Mouse (Mus musculus) layer of hippocampus, adult 11-12 months (tissue): ENCODE measurements around the gene Snapc3.
A peak's percentile ranks its signal among the peaks of the same experiment; 100 is the strongest.
"Not testable (repeated sequence)": the region's sequence is repeated elsewhere in the genome, so short reads cannot be mapped to it uniquely, and the experiment has no call there.

Experiments
- DNase-seq: peaks from one replicate; pipeline ENCODE4 v3.0.0; 2022; ENCODE audit warnings: low spot score

Gene Snapc3

DNA sequence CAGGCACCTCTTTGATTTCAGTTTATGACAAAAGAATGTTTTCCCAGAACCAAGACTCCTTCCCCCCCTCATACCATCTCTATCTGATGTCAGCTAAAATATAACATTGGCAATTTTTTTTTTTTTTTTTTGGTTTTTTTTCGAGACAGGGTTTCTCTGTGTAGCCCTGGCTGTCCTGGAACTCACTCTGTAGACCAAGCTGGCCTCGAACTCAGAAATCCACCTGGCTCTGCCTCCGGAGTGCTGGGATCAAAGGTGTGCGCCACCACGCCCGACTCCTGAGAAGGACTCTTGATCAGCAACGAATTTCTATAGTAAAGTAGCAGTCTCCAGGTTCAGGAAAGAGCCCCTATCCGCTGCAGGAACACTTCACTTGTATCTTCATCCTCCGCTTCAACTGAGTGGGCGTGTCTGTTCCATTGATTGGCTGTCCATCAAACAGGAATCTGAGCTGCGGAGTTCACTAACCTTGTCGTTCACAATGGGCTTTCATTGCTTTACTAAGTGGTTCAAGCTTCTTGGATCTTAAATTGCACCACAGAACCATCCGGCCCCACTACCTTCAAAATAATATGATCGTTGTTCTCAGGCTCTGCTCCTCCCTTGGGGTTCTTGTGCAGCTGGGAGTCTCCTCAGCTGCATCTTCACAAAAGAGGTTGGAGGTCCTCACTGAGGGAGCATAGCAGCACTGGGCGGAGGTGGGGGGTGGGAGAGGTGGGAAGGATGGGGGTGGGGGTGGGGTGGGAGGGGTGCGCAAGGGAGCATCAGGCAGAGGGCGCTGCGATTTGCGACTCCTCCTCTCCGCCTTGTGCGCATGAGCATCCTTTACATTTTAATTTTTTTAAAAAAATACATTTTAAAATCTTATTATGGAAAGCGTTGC, 82.9 kb downstream of the Snapc3 start:
- DNase-seq: peak; percentile 25

DNA sequence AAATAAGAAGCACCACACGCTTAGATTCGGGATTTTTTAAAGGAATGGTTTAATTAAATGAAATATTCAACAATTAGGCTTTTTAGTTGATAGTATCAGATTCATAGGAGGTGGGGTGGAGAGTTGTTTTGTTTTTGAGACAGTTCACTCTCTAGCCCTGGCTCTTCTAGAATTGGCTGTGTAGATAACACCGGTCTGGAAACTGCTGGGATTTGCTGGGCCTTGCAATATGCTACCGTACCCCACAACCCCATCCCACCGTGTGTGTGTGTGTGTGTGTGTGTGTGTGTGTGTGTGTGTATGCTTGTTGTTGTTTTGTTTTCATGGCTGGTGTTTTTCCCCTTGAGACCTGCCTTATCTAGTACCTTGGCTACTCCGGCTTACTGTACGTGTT, 83.5 kb downstream of the Snapc3 start:
- DNase-seq: no peak

DNA sequence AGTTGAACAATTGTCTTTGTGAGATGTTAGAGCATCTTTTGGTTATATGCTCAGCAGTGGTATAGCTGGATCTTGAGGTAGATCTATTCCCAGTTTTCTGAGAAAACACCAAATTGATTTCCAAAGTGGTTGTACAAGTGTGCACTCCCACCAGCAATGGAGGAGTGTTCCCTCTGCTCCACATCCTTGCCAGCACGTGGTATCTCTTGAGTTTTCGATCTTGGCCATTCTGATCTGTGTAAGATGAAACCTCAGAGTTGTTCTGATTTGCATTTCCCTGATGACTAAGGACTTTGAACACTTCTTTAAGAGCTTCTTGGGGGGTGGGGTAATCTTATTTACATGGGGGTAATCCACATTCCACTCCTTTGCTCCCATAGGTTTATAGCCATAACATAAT, 92.1 kb downstream of the Snapc3 start:
- DNase-seq: no peak

DNA sequence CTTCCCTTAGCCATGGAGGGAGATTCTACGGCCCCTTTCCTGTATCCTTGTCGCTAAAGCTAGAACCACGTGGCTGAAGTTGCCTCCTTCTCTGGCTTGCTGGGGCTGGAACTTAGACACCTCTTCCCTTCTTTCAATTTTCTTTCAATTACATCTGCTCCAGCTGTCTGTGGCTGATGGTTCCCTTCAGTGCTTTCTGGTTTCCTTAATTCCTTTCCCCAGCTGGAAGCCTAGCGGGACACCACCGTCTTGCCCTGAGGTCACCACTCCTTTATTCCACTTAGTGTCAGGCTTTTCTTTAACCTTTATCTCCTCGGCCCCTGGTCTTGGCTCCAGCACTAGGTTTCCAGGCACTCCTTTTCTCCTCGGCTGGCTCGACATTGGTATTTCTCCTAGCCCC, 93.6 kb downstream of the Snapc3 start:
- no peak for DNase-seq

DNA sequence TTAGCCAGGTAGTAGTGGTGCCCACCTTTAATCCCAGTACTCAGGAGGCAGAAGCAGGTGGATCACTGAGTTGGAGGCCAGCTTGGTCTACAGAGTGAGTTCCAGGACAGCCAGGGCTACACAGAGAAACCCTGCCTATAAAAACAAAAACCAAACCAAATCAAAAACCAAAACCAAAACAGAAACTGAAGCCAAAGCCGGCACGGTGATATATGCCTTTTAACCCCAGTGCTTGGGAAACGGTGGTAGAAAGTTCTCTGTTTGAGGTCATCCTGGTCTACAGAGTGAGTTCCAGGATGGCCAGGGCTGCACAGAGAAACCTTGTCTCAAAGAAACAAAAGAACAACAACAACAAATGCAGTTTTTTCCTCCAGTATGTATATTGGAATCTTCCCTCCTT, 94.7 kb downstream of the Snapc3 start:
- no peak for DNase-seq

DNA sequence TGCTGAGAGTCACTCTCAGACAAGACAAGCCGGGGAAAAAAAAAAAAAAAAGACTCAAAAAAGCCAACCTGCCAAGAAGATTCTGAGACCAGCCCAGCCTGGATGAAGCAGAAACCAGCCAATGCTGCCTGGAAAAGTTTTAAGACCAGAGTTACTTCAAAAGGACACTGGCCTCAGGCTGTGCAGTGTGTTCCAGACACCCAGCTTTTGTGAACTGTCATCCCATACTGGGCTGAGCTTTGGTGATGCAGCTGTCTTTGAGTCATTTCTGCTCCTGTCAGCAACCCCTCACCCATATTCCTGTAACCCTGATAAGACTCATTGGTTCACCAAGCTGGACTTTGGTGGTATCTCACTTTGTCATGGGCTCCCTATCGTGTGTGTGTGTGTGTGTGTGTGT, 95.1 kb downstream of the Snapc3 start:
- no peak for DNase-seq

DNA sequence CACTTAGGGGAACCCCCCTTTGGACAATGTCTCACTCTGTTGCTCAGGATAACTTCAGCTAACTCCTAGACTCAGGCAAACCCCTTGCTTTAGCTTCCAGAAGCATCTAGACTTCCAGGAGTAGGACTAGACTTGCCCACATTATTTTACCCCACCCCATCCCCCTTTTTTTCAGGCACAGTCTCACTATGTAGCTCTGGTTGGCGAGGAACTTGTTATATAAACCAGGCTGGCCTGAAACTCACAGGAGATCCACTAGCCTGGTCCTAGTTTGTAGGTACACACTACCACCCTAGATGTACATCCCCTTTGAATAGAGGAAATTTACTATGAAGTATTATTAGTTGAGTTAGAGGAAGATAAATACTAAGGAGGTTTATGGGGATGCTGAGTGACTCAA, 96.7 kb downstream of the Snapc3 start:
- DNase-seq: no peak

DNA sequence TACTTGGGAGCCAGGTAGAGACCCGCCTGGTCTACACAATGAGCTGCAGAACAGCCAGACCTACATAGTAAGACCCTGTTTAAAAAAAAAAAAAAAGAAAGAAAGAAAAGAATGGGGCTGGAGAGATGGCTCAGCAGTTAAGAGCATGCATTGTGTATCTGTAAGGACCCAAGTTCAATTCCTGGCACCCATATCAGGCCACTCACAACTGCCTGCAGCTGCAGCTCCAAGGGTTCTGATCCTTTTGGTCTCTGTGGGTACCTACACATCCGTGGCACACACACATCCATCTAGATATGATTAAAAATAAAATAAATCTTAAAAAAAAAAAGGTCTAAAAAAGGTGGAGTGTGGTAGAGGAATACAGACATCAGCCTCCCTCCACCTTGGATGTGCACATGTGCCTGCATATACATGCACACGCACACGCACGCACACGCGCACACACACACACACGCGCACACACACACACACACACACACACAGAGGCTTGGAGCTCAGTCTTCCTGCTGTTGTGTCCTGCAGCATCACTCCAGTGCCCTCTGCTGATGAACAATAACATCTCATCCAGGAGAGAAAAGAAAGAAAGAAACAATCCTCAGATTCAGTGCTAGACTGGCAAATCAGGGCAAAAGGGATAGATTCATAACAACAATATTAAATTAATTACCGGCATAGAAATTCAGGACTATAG, 97.6 kb downstream of the Snapc3 start:
- peak; percentile 28 for DNase-seq

DNA sequence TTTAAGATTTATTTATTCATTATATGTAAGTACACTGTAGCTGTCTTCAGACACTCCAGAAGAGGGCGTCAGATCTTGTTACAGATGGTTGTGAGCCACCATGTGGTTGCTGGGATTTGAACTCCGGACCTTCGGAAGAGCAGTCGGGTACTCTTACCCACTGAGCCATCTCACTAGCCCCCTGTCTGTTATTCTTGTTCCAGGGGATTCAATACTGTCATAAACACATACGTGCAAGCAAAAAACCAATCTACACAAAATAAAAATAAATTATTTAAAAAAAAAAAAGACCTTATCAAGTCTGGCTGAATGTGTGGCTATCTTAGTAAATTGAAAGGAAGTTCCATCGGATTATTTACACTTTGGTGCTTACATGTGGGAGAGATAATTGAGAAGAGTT, 98.6 kb downstream of the Snapc3 start:
- DNase-seq: not testable (repeated sequence)
